Mouse (Mus musculus): ENCODE results near the gene 5031439G07Rik. TPM values are rescaled to one million over a fixed set of nuclear protein-coding genes. Genes with fewer than 3 reads are reported as not detected.
"Not testable (repeated sequence)": the region's sequence is repeated elsewhere in the genome, so short reads cannot be mapped to it uniquely, and the experiment has no call there.

5031439G07Rik gene
- polyA plus RNA-seq, 1 experiment = not detected

DNA sequence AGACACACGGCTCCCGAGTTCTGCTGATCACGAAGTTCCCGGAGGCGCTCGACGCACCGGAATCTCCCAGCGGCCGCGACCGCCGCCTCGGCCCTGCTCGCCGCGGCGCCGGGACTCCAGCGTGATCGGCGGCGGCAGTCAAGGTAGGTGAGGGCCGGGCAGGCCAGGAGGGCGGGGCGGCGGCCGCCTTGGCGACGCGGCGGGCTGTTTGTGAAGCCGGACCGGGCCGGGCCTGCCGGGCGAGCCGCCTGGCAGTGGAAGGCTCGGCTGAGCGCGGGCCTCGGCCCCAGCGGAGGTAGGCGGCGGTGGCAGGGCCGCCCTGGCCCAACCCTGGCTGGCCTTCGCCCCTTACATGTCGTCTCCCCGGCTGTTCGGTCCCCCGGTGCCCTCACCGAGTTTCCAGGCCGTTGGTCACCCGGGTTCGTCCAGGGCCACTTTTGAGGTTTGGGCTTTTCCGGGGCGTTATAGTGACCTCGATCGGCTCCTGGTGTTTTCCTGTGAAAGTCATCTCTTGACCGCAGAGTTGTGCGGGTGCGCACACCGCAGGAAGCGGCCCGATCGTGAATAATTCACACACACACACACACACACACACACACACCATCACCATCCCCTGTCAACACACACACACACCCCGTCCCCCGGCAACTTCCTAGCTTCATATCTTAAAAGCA lies 64.7 kb downstream of the 5031439G07Rik start:
- Histone ChIP-seq H3K4me3 (ENCODE audit: insufficient read depth, low read depth, low read length) (peak overlapping the region; percentile 87), H3K27ac (ENCODE audit: insufficient read depth, low read depth, low read length) (peak overlapping the region; percentile 86), H3K4me1 (ENCODE audit: control insufficient read depth, insufficient read depth, low read length) (no peaks in the 10 kb centered on the region; the same call in 1 of the 2 replicates)
- TF ChIP-seq CTCF (IDR thresholded peaks at IDR 0.05; ENCODE audit: insufficient read depth, low read depth, low read length) (0 out of 2 replicates have a peak, but pooled peaks have one; percentile 9), POLR2A (IDR thresholded peaks at IDR 0.05; ENCODE audit: insufficient read depth, low read depth, low read length) (no peak)
- WGBS = under 1% methylated on average over 66 of the region's 68 CpGs

DNA sequence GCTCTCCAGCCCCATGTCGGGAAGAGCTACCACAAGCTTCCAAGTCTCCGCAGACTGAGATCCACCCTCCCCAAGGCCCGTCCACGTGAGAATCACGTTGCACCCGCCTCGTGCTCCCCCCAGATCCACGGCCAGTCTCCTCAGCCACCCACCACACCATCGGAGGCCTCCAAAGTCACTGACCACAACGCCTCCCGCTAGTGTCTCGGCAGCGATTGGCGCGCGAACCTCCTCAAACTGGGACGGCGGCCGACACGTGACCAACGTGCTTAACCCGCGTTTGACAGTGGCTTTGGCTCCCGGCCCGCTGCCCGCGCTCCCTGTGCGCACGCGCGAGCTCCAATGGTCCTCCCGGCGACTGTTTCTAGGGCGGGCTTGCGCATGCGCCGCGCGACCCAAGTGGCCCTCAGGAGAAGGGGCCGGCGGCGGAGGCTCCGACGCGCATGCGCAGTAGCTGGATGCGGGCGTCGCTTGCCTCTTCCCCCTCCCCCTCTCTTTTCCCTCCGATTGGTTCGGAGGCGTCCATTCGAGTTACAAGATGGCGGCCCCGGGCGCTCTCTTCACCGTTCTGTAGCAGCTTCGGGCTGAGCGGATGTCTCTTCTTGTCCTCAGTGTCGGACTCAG lies 65.4 kb downstream of the 5031439G07Rik start, which contains the start of gene Nup50:
TSS of gene Nup50 (plus strand) at position 528 of the 624 bp plus-strand sequence.
- TF ChIP-seq POLR2A (IDR thresholded peaks at IDR 0.05; ENCODE audit: insufficient read depth, low read depth, low read length) (peak; percentile 66), CTCF (IDR thresholded peaks at IDR 0.05; ENCODE audit: insufficient read depth, low read depth, low read length) (no peak)
- Histone ChIP-seq H3K27ac (ENCODE audit: insufficient read depth, low read depth, low read length) (peak within 1 kb of the TSS; percentile 86), H3K4me3 (ENCODE audit: insufficient read depth, low read depth, low read length) (peak within 1 kb of the TSS; percentile 87), H3K4me1 (ENCODE audit: control insufficient read depth, insufficient read depth, low read length) (no peaks in the 10 kb centered on the region; the same call in 1 of the 2 replicates)
- under 1% methylated on average over 60 of the region's 60 CpGs for WGBS

- Histone ChIP-seq H3K27ac (ENCODE audit: insufficient read depth, low read depth, low read length) (no peak within 1 kb of the TSS), H3K4me3 (ENCODE audit: insufficient read depth, low read depth, low read length) (no peak within 1 kb of the TSS), H3K4me1 (ENCODE audit: control insufficient read depth, insufficient read depth, low read length) (no peaks in the 10 kb centered on the region)
- 97% methylated on average over 3 of the region's 3 CpGs for WGBS
- TF ChIP-seq CTCF (IDR thresholded peaks at IDR 0.05; ENCODE audit: insufficient read depth, low read depth, low read length) (no peak), POLR2A (IDR thresholded peaks at IDR 0.05; ENCODE audit: insufficient read depth, low read depth, low read length) (no peak)
Observed at GRCm38 (mm10) chr15:84919938-84920337, 68.4 kb downstream of the 5031439G07Rik start, which contains the start of gene Gm29666. Gm29666 (minus strand) TSS chr15:84920038.

DNA sequence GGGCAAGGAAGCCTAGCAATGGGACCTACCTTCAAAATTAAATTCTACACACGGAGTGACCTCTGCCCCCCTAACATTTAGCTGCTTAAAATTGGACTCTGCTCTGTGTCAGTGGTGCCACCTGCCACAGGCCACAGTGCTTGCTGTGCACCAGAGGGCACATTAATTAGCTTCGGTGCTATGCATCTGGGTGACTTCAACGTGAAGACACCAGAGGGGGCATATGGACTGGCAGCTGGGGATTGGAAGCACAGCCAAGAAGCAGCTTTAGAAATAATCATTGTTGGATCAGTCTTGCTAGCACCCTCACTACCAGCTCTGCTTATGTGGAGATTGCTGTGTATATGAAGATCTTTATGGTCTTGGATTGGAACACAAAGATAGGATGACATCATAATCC lies 75.2 kb downstream of the 5031439G07Rik start:
- no peak overlapping the region for H3K4me3 ChIP-seq (ENCODE audit: insufficient read depth, low read depth, low read length)
- WGBS = 85% methylated on average over 3 of the region's 3 CpGs
- no peak for TF ChIP-seq CTCF (IDR thresholded peaks at IDR 0.05; ENCODE audit: insufficient read depth, low read depth, low read length)
- no peak overlapping the region for H3K27ac ChIP-seq (ENCODE audit: insufficient read depth, low read depth, low read length)
- no peaks in the 10 kb centered on the region for H3K4me1 ChIP-seq (ENCODE audit: control insufficient read depth, insufficient read depth, low read length)

- H3K4me1 ChIP-seq (ENCODE audit: control insufficient read depth, insufficient read depth, low read length) = no peaks in the 10 kb centered on the region
- no peak overlapping the region for H3K27ac ChIP-seq (ENCODE audit: insufficient read depth, low read depth, low read length)
- 83% methylated on average over 7 of the region's 7 CpGs for WGBS
- TF ChIP-seq CTCF (IDR thresholded peaks at IDR 0.05; ENCODE audit: insufficient read depth, low read depth, low read length) = no peak
- TF ChIP-seq POLR2A (IDR thresholded peaks at IDR 0.05; ENCODE audit: insufficient read depth, low read depth, low read length) = no peak
- no peak overlapping the region for H3K4me3 ChIP-seq (ENCODE audit: insufficient read depth, low read depth, low read length)
Observed at GRCm38 (mm10) chr15:84903843-84904385, 84.4 kb downstream of the 5031439G07Rik start.

- Histone ChIP-seq H3K4me3 (ENCODE audit: insufficient read depth, low read depth, low read length) (no peak overlapping the region), H3K4me1 (ENCODE audit: control insufficient read depth, insufficient read depth, low read length) (no peaks in the 10 kb centered on the region), H3K27ac (ENCODE audit: insufficient read depth, low read depth, low read length) (no peak overlapping the region)
- TF ChIP-seq POLR2A (IDR thresholded peaks at IDR 0.05; ENCODE audit: insufficient read depth, low read depth, low read length) (no peak), CTCF (IDR thresholded peaks at IDR 0.05; ENCODE audit: insufficient read depth, low read depth, low read length) (no peak)
- WGBS = 15% methylated on average over 7 of the region's 7 CpGs
Observed at GRCm38 (mm10) chr15:84898077-84898476, 90.3 kb downstream of the 5031439G07Rik start.

DNA sequence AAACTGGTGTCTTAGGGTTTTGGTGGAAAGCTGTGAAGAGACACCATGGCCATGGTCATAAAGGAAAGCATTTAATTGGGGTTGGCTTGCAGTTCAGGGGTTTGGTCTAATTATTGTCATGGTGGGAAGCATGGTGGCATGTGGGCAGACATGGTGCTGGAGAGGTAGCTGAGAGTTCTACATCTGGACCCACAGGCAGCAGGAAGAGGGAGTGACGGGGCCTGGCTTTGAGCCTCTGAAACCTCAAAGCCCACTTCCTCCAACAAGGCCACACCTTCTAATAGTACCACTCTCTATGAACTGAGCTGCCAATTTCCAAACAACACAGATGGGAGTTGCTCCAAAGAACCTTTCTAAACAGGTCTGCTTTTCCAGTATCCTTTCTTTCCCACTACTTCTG lies 91.7 kb downstream of the 5031439G07Rik start:
- TF ChIP-seq POLR2A (IDR thresholded peaks at IDR 0.05; ENCODE audit: insufficient read depth, low read depth, low read length) (no peak), CTCF (IDR thresholded peaks at IDR 0.05; ENCODE audit: insufficient read depth, low read depth, low read length) (no peak)
- 96% methylated on average over 1 of the region's 1 CpGs for WGBS
- Histone ChIP-seq H3K4me1 (ENCODE audit: control insufficient read depth, insufficient read depth, low read length) (no peaks in the 10 kb centered on the region), H3K4me3 (ENCODE audit: insufficient read depth, low read depth, low read length) (no peak overlapping the region), H3K27ac (ENCODE audit: insufficient read depth, low read depth, low read length) (no peak overlapping the region)

DNA sequence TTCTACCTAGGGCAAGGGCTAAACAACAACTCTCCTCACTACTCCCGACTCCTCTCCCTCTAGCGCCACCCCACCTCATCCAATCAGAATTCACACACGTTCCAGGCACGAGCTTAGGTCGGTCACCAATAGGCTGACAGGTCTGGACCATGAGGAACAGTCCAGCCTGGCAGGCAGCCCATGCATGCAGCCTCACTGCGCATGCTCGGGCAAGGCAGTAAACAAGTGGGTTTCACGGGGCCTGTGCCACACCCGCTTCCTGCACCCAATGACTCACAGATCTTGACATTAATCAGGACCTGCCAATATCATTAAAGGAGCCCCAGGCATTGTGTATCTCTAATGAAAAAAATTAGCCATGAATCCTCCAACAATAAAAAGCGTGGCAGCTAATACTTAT lies 92.1 kb downstream of the 5031439G07Rik start:
- 69% methylated on average over 10 of the region's 10 CpGs for WGBS
- H3K4me3 ChIP-seq (ENCODE audit: insufficient read depth, low read depth, low read length) = not testable (repeated sequence)

More for the DNA sequence above, 92.1 kb downstream of the 5031439G07Rik start:
- H3K4me1 ChIP-seq (ENCODE audit: control insufficient read depth, insufficient read depth, low read length); H3K27ac ChIP-seq (ENCODE audit: insufficient read depth, low read depth, low read length): not testable (repeated sequence)

Other genes starting within 250 kb of the 5031439G07Rik start
- gene Phf21b, start 132.5 kb downstream of the 5031439G07Rik start, polyA plus RNA-seq (2012; ENCODE audit: insufficient read depth, insufficient read length, low replicate concordance, missing spikeins) = not detected in 2 replicates
- gene Gm29666, start 68.5 kb downstream of the 5031439G07Rik start, polyA plus RNA-seq (2012; ENCODE audit: insufficient read depth, insufficient read length, low replicate concordance, missing spikeins) = not detected in 2 replicates
- 69.3 TPM in 1 of 2 replicates, not detected in the other for gene Nup50, start 65.1 kb downstream of the 5031439G07Rik start, polyA plus RNA-seq (2012; ENCODE audit: insufficient read depth, insufficient read length, low replicate concordance, missing spikeins)
- not detected in 2 replicates for gene Upk3a, start 28.6 kb upstream of the 5031439G07Rik start, polyA plus RNA-seq (2012; ENCODE audit: insufficient read depth, insufficient read length, low replicate concordance, missing spikeins)
- not detected in 2 replicates for gene Fam118a, start 40.4 kb upstream of the 5031439G07Rik start, polyA plus RNA-seq (2012; ENCODE audit: insufficient read depth, insufficient read length, low replicate concordance, missing spikeins)
- gene Smc1b, start 143.4 kb upstream of the 5031439G07Rik start, polyA plus RNA-seq (2012; ENCODE audit: insufficient read depth, insufficient read length, low replicate concordance, missing spikeins) = not detected in 2 replicates
- gene Ribc2, start 143.5 kb upstream of the 5031439G07Rik start, polyA plus RNA-seq (2012; ENCODE audit: insufficient read depth, insufficient read length, low replicate concordance, missing spikeins) = not detected in 2 replicates
- not detected in 2 replicates for gene Fbln1, start 217.4 kb upstream of the 5031439G07Rik start, polyA plus RNA-seq (2012; ENCODE audit: insufficient read depth, insufficient read length, low replicate concordance, missing spikeins)